Mouse (Mus musculus) ES-Bruce4 (cell line): ENCODE results near the gene Simc1.

Experiments used
- CTCF ChIP-seq: IDR thresholded peaks from one replicate; pipeline ENCODE4 v1.8.1; 2011; ENCODE audit warnings: low read depth, low read length
- EP300 ChIP-seq: IDR thresholded peaks from 2 replicates; pipeline ENCODE4 v1.6.1; 2011; ENCODE audit warnings: low read depth, low read length; ENCODE audit not compliant: insufficient read depth

DNA sequence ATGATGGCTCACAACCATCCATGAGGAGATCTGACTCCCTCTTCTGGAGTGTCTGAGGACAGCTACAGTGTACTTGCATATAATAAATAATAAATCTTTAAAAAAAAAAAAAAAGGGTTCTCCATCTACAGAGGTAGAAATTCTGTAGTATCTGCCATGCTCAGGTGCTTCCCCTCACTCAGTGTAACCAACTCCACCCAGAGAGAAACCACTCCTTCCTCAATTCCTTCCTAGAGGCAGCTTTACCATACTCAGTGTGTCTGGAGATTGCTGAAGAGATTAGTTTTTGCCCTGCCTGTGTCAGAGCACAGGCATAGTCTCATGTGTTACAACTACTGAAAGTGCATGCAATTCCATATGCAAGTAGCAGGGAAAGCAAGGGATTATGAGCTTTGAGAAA lies 28.6 kb downstream of the Simc1 start:
- no peak for TF ChIP-seq CTCF
- TF ChIP-seq EP300: no peak
